Mouse (Mus musculus) heart, postnatal 25 days (tissue): Measurements from ENCODE around the gene 4930518I15Rik. TPM values are rescaled to one million over a fixed set of nuclear protein-coding genes. Genes with fewer than 3 reads are reported as not detected.
"Not testable (repeated sequence)": the region's sequence is repeated elsewhere in the genome, so short reads cannot be mapped to it uniquely, and the experiment has no call there.

Source experiments
- DNase-seq: peaks from one replicate; pipeline ENCODE4 v3.0.0; 2022; ENCODE audit warnings: low spot score
- intact Hi-C: fragments of 180-260 bp; cut with DNase I; formaldehyde crosslinking; loops from one replicate; pipeline ENCODE4 v1.15.1; 2025
- total RNA-seq, 2 experiments: library from RNA; stranded (reverse); gene quantifications; 2 replicates each; pipeline ENCODE4 v1.2.3; 2021

4930518I15Rik gene
- under 1 TPM; 0.57 to 0.89 TPM for total RNA-seq

DNA sequence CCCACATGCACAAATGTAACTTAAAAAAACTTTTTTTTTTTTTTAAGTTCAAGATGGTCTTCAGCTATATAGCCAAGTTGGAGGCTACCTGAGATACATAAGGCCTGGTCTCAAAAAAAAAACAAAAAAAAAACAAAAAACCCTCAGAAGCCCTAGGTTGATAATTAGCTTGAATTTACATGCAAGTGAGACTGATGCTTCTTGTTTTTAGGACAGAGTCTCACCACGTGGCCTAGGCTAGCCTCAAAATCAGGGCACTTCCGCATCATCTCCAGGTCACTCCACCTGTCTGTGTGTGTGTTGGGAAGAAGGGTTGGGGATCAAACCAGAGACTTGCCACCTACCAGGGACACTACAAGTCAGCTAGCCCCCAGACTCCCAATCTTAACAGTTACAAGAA, at the start of gene 4930518I15Rik:
4930518I15Rik (minus strand) TSS at position 112 of the 400 bp plus-strand sequence.
- intact Hi-C loops: no loop called here
- no peak for DNase-seq

DNA sequence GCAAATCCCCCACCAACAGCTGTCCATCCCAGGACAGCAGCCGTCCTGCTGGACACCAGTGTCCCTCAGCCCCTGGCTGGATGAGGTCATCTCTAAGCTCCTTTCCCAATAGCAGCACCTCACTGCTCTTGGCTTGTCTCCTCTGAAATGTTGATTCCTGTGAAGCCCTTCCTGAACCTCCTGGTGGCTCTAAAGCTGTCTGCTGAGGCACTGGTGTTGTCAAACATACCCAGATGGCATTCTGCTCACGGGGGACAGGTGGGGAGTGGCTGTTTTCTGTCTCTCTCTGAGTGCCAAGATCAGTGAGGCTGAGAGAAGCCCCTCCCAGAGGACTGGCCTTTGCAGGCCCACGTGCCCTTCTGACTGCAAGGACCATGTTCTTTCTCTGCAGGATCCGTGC, 48.2 kb upstream of the 4930518I15Rik start:
- intact Hi-C loops: loop anchor here (2.0 kb wide), 1 partner anchor 125 kb away; no protein-coding TSS in a partner anchor
- DNase-seq: not testable (repeated sequence)

DNA sequence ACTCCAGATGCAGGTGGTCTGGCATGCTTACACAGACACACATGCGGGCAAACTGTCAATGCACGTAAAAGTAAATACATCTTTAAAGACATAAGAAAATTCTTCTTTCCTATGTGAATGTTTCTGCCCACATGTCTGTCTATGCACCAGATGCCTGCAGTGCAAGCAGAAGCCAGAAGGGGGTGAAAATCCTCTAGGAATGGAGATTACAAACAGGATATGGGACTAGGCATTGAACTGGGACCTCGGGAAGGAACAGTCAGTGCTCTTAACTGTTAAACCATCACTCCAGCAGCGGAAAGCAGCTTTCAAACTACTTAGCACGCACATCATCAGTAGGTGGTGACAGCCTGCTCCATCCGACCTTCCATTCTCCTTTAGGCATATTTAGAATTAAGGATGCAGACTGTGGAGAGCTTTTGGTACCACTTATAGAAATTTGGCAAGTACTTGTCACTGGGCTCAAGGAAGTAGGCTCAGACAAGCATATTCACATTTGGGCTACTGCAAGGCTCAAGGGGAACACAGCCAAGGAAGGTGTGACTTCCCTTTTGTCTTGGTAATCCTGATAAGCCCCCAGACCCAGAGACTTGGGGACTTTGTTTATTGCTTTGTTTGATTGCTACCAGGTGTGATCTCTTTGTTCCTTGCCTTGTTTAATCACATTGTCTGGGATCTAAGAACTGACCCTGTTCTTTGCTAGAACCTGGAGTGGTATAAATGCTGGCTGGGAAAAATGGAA, 47.4 kb upstream of the 4930518I15Rik start:
- DNase-seq: no peak
- intact Hi-C loops: loop anchor here (1.0 to 2.0 kb wide), 2 partner anchors 126 to 190 kb away; no protein-coding TSS in a partner anchor

DNA sequence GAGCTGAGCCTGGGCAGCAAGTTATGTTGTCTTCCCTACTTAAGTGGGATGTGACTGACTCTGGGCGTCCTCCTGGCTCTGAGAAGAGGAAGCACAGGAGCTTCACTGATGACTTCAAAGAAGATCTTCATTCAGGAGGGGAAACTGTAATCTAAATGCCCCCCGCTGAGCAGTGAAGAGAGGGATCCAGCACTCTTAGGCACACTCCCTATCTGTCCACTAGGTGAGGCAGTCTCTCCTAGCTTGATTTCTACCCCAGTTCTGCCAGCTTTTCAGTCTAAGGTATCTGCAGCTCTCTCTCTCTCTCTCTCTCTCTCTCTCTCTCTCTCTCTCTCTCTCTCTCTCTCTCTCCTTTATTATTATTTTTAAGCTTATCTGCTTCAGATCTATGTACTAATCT, 45.6 kb upstream of the 4930518I15Rik start:
- no peak for DNase-seq
- intact Hi-C loops: no loop called here

DNA sequence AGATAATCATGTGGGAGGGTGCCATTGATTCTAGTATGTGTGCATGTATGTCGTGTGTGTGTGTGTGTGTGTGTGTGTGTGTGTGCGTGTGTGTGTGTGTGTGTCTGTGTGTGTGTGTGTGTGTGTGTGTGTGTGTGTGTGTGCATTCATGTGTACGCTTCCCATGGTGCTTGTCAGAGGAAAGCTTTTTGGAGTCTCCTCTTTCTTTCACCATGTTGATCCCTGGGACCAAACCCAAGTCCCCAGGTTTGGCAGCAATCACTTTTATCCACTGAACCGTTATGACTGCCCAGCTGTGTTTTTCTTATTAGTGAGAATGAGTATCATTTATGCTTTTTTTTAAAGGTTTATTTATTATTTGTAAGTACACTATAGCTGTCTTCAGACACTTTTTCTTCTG, 44.7 kb upstream of the 4930518I15Rik start:
- intact Hi-C loops, DNase-seq: not testable (repeated sequence)

DNA sequence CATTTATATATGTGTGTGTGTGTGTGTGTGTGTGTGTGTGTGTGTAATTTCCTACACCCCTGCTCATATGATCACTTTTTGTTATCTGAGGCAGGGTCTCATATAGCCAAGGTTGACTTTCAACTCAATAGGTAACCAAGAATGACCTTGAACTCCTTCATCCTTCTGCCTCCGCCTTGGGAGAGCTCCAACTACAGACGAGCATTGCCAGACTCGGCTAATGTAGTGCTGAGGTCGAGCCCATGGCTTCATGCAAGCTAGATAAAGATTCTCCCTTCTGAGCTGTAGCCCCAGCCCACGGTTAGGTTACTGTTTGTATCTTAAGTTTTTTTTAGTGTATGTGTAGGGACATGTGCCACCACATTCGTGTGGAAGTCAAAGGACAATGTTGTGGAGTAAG, 44.1 kb upstream of the 4930518I15Rik start:
- intact Hi-C loops: no loop called here
- DNase-seq: no peak

DNA sequence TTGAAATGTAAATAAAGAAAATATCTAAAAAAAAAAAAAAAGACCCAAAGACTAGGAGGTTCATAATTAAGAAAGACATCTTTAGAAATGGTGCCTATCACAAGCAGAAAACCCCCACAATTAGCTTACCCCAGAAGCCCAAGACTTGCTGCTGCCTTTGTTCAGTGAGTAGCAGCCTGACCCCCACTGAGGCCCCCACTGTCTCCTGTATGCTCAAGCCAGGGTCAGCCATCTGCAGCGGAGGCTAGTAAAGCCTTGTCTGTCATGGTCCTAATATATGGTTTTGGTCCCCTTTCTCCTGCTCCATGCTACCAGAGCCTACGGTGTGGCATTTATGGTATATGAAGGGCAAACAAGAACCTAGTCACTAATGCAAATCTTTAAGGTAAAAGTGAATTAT, 43.6 kb upstream of the 4930518I15Rik start:
- no peak for DNase-seq
- intact Hi-C loops: no loop called here

DNA sequence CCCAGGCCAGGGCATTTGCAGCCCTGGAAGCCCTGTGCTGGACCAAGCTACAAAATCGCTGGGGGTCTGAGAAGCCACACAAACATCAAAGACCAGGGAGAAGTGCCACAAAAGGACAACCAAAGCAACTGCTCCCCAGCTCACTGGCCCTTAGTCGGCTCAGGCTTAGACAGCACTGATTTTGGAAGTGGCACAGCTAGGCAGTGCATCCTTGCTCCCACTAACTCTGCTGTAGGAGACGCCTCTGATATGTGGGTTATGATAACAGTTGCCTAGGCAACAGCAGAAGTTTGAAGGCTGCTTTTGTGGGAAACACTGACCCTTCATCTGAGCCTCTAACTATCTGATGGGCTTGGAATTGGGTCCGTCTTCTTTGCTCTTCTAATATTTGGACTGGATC, 41.4 kb upstream of the 4930518I15Rik start:
- intact Hi-C loops: no loop called here
- no peak for DNase-seq

DNA sequence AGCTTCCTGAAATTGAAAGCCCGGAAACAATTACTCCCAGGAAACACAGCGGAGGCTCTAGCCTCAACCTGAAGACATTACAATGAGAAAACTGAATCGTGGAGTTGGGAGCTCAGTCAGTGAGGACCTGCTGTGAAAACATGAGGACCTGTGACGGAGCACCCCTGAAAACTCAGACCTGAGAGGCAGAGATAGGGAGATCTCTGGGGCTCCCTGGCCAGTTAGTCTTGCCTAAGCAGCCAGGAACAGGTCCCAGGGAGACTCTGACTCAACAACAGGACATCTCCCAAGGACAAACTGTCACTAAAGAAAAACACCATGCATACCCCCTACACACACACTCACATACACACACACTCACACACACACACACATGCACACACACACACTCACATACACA, 40.6 kb upstream of the 4930518I15Rik start:
- DNase-seq: no peak
- intact Hi-C loops: no loop called here

DNA sequence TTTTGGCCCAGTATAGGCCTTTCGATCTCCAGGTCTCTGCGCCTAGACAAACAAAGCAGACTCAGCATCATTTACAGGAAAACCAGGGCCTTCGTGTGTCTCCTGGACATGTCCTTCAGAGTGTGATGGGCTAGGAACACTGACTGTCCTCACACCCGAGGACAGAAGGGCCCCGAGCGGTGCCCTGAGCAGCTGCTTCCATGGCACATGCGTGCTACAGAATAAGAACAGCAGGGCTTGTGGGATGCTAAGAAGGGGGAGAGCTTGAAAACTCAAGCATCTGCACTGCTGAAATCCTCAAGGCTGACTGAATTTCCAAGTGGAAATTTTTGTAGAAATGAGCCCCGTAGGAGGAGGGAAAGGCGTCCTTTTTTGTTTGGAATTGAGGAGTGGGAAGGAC, 39.3 kb upstream of the 4930518I15Rik start:
- intact Hi-C loops: no loop called here
- no peak for DNase-seq

DNA sequence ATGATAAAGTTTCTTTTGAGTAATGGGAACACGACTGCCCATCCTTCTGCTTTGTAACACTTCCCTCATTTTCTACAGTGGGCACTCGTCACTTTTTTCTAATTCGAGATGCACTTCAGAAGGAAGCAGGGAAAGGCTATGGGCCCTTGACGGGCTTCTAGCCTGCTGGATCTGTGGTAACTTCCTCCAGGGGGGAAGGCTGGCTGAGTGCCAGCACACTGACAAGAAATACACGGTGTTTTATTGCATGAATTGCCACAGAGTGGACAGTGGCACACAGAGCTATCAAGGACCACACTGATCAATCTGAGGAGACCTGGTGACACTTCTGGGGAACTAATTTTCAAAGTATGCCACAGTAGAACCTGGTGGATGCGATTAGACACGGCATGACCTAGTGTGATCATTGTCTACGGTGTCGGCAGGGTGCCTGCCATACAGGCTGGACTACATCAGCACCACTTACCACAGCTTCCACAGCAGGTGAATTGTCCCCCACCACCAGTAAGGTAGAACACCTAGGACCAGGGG, 38.7 kb upstream of the 4930518I15Rik start:
- no peak for DNase-seq
- intact Hi-C loops: no loop called here

DNA sequence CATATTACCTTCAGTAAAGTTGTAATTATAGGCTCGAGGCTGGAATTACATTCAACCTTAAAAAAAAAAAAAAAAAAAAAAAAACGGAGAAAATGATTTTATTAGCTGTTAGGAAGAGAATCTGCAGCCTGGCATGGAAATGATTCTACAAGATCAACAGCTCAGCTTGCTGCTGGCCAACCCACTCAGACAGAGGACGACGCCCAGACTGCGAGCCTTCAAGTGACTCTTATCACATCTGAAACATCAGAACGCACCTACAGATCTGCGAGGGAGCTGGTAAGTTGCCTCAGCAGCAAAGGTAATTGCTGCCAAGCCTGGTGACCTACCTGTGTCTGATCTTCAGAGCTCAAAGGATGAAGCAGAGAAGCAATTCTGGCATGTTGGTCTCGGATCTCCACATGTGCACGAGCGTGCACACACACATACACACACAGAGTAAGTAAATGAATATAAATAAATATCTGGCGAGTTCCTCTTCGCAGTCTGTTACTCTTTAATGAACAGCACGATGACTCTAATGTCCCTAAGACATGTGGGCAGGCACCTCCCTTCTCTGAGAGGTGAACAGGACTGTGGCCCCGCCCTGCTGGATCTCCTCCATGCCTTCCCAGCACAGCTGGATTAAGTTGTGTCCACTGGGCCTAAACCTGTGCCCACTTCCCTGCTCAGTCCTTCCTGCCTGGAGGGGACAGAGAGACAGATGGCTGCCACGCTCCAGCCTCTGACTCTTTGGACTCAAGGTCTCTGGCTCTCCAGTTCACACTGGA, 36.9 kb upstream of the 4930518I15Rik start:
- intact Hi-C loops: no loop called here
- DNase-seq: no peak

DNA sequence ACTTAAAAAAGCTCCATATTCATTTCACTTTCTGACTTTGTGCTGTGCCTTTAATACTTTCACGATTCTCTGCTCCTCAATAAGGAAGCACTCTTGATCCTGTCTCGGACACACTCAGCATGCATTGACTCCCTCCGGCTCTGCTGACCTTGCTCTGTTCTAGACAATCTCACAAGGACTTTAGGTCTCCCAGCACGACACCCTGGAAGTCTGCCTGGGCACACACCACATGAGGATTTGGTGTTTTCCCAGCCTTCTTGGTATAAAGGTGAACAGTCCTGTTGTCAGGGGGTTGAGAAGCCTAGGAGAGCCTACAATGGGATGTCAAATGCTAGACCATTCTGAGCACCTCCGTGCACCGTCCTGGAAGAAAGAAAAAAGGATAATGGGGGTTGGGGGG, 35.1 kb upstream of the 4930518I15Rik start:
- no peak for DNase-seq
- intact Hi-C loops: no loop called here

DNA sequence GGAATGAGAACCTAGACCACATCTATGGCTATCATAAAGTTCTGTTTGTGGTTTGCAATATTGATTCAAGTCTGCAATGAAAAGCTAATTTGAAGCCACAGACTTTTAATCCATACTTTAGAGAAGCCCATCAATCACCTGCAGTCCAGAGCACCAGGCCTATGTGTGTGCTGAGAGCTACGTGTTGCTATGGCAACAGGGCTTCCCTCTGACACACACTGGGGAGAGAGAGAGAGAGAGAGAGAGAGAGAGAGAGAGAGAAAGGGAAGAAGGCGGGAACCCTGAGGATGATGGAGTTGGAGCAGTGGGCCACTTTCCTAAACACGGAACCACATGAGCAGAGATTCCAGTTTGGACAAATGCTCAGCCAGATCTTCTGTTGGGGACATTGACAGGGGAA, 34.5 kb upstream of the 4930518I15Rik start:
- no peak for DNase-seq
- intact Hi-C loops: no loop called here

DNA sequence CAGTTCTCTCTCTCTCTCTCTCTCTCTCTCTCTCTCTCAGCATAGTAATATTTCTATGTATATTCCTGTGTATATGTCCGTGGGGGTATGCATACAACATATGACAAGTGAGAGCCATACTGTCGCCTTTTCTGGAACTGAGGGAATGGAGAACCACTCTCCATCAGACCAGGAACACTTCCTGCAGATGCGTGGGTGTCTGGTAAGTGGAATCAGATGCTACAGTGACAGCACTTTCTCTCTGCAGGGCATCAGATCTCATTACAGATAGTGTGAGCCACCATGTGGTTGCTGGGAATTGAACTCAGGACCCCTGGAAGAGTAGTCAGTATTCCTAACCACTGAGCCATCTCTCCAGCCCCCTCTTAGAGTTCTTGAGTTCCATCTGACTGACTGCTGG, 30.7 kb upstream of the 4930518I15Rik start:
- DNase-seq: no peak
- intact Hi-C loops: no loop called here

DNA sequence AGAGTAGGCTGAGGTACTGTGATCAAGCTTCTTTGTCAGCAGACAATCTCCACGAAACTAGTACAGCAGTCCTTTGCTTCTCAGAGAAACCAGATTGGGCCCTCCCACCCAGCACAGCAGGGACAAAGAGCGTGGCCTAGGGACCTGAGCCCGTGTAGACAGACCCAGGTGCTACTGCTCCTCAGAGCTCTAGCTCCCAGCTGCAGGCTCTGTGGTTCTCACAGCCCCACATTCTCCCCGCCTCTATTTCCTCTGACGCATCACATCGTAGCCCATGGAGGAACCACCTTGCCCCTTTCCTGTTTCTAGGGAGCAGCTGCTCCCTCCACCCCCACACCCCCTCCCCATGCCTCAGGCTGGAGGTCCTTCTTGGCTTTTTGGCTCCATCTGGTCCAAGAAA, 29.3 kb upstream of the 4930518I15Rik start, which contains the start of gene Sla2:
Sla2 (minus strand) TSS at position 176 of the 400 bp plus-strand sequence.
- intact Hi-C loops: no loop called here
- DNase-seq: no peak

DNA sequence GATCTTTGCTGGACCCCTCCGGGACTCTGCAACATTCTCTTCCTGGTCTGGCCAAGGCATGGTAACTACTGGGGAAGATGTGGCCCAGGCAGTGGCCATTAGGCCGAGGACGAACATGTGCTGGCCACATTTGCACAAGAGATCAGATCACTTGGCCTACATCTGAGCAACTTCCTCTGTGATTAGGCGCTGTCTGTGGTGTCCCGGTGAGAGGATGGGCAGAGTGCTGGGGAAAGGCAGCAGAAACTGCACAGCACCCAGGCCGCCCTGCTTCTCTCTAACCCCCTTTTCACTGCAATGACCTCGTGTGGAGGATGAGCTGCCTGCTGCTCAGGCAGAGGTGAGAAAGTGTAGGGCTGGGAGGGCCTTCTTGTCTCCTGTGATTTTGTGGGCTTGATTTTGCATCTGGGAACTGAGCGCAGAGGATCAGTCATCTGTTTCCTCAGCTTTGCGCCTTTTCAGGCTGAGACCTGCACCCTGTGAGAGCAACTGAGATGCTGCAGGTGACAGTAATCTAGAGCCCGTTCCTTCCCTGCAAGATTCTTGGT, 28.4 kb upstream of the 4930518I15Rik start:
- intact Hi-C loops: no loop called here
- no peak for DNase-seq

DNA sequence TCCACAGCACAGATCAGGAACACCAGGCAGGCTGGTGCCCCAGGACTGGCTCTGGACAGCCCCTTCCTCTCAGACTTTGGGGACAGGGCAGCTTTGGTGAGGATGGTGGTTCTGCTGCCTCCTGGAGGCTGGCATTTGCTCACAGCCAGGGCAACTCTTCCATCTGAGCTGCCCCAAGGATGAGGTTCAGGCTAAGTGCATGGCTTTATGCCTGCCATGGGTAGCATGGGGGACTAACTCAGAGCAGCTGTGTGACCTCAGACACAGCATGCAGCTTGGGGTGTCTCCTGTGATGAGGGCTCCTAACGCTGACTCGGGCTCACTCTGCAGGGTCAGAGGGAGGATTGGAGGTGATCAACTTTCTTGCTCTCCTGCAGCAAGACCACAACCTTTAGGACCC, 27.9 kb upstream of the 4930518I15Rik start:
- DNase-seq, intact Hi-C loops: not testable (repeated sequence)

DNA sequence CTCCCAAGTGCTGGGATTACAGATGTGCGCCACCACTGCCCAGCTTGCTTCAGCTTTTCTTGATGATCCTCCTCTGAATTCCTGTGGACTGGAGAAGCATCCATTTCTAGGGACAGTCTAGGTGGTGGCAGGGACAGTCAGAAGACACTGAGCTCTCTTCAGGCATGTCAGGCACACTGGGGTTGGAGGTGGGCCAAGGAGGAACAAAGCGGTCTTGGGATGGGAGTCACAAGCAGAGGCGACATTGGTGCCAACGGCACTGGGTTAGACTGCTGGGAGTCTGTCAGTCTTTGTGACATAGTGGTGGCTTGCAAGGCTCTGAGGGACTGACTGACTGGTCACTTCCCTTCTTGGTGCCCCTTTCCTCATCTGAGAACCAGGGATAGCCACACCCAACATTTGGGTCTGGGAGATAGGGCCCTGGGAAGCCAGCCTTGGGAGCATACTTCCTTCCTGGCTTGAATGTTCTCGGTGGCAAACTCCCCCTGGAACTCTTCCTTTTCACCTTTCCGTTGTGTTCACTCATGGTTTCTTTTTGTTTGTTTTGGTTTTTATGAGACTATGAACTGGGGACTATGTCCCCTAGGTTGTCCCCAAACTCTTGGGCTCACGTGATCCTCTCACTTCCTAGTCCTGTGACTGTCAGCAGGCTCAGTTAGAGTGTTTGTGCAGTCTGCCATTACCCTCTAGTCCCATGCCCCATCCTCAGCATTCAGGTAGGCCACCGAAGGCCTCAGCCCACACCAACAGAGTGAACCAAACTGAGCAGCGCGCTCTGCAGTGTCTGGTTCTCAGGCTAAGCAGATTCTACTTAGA, 26.9 kb upstream of the 4930518I15Rik start:
- intact Hi-C loops: no loop called here

More for the DNA sequence above, 26.9 kb upstream of the 4930518I15Rik start:
- no peak for DNase-seq
